12 mouse cellular contexts compared by ENCODE assay signal in genomic region chr12:40434101-40434500, GRCm38 (mm10). TPM values are rescaled to one million over a fixed set of nuclear protein-coding genes. Genes with fewer than 3 reads are reported as not detected.
DNase-seq lines count a peak whose midpoint lies in the region; ATAC-seq lines count a peak whose summit lies in the region.
"Had no signal": no experiment of that assay in that cellular context is flagged by ENCODE, and none has a peak within 500 bp of the region (broad histone marks: within the 10 kb centered on the region; RNA-seq: fewer than 3 reads in every experiment).

No protein-coding gene starts in this region.

- no peaks in the 10 kb centered on the region for H3K27me3 ChIP-seq in heart, embryonic 15.5 days
- no peaks in the 10 kb centered on the region for H3K27me3 ChIP-seq in neural tube, embryonic 15.5 days (replicated peaks)
- H3K27me3 ChIP-seq: limb, embryonic 15.5 days; midbrain, embryonic 15.5 days had no signal

- peak; percentile 36 to 75 for DNase-seq in adrenal gland, adult (ENCODE audit: inconsistent age in 2 of 2, low spot score in 1 of 2)
- DNase-seq in adrenal gland, postnatal 25 days, result no peak
- DNase-seq in heart, adult 11 months, result no peak
- DNase-seq in layer of hippocampus, adult 9-11 months, result peak; percentile 46
- no peak for DNase-seq in layer of hippocampus, postnatal 36 days
- peak; percentile 26 for DNase-seq in lung, postnatal 25 days (ENCODE audit: low spot score)
- DNase-seq: kidney, postnatal 10 days had no signal

- no peaks in the 10 kb centered on the region for H3K36me3 ChIP-seq in heart, embryonic 15.5 days
- H3K36me3 ChIP-seq in neural tube, embryonic 15.5 days, result no peaks in the 10 kb centered on the region
- H3K36me3 ChIP-seq: limb, embryonic 15.5 days; midbrain, embryonic 15.5 days had no signal

- H3K9ac ChIP-seq in heart, embryonic 15.5 days, result no peak overlapping the region
- no peak overlapping the region for H3K9ac ChIP-seq in neural tube, embryonic 15.5 days (replicated peaks)
- H3K9ac ChIP-seq: limb, embryonic 15.5 days; midbrain, embryonic 15.5 days had no signal

- no peak overlapping the region for H3K4me2 ChIP-seq in heart, embryonic 15.5 days
- no peak overlapping the region for H3K4me2 ChIP-seq in neural tube, embryonic 15.5 days
- H3K4me2 ChIP-seq: limb, embryonic 15.5 days; midbrain, embryonic 15.5 days had no signal

- 0 out of 2 replicates have a peak overlapping the region, but pooled peaks have one; percentile 11 for H3K27ac ChIP-seq in heart, embryonic 15.5 days
- no peak overlapping the region for H3K27ac ChIP-seq in neural tube, embryonic 15.5 days (replicated peaks)
- H3K27ac ChIP-seq: limb, embryonic 15.5 days; midbrain, embryonic 15.5 days had no signal

- no peaks in the 10 kb centered on the region for H3K9me3 ChIP-seq in heart, embryonic 15.5 days (replicated peaks)
- H3K9me3 ChIP-seq in neural tube, embryonic 15.5 days (replicated peaks), result no peaks in the 10 kb centered on the region
- H3K9me3 ChIP-seq: limb, embryonic 15.5 days; midbrain, embryonic 15.5 days had no signal

- H3K4me3 ChIP-seq in heart, embryonic 15.5 days, result no peak overlapping the region
- no peak overlapping the region for H3K4me3 ChIP-seq in neural tube, embryonic 15.5 days (replicated peaks)
- H3K4me3 ChIP-seq: limb, embryonic 15.5 days; midbrain, embryonic 15.5 days had no signal

- WGBS in heart, embryonic 15.5 days, result 24% methylated on average over 3 of the region's 3 CpGs
- 46% methylated on average over 3 of the region's 3 CpGs for WGBS in neural tube, embryonic 15.5 days

- no peak for ATAC-seq in heart, embryonic 15.5 days (replicated peaks; ENCODE audit: insufficient number of reproducible peaks, insufficient read depth, low FRiP score, low read depth)
- ATAC-seq in neural tube, embryonic 15.5 days (ENCODE audit: low FRiP score), result no peak
- ATAC-seq: hindbrain, embryonic 16.5 days; midbrain, embryonic 15.5 days had no signal

- H3K4me1 ChIP-seq in heart, embryonic 15.5 days (replicated peaks), result peaks cover 29% of the 10 kb centered on the region
- 0 out of 2 replicates have a peak, but pooled peaks cover 2% of the 10 kb centered on the region for H3K4me1 ChIP-seq in neural tube, embryonic 15.5 days

RNA-seq across cellular contexts. Expression of gene Zfp277, which starts 11.6 kb away (rescaled TPM):
- 15.1 and 23.8 TPM in 2 replicates for total RNA-seq in adrenal gland, postnatal 25 days (2021)
- 25.8 and 28.1 TPM in 2 replicates for polyA plus RNA-seq in heart, embryonic 15.5 days (2015; fragmentation: Nextera tagmentation; extraction: Ambion mirVana)
- total RNA-seq in layer of hippocampus, postnatal 36 days (2021), result 10 to 100 TPM; 24.5 to 27.7 TPM
- 28.0 and 30.5 TPM in 2 replicates for polyA plus RNA-seq in neural tube, embryonic 15.5 days (2015; fragmentation: Nextera tagmentation; extraction: Ambion mirVana)

RNA-seq across cellular contexts. Expression of gene Dock4, which starts 11.7 kb away (rescaled TPM):
- total RNA-seq in adrenal gland, postnatal 25 days (2021), result 19.7 and 20.7 TPM in 2 replicates
- polyA plus RNA-seq in heart, embryonic 15.5 days (2015; fragmentation: Nextera tagmentation; extraction: Ambion mirVana), result 7.2 and 8.7 TPM in 2 replicates
- 100 to 1,000 TPM; 237 to 255 TPM for total RNA-seq in layer of hippocampus, postnatal 36 days (2021)
- polyA plus RNA-seq in neural tube, embryonic 15.5 days (2015; fragmentation: Nextera tagmentation; extraction: Ambion mirVana), result 25.4 and 34.6 TPM in 2 replicates

Comparison
In these comparisons a context has a peak if more than half of its experiments do, and no peak if none do; other contexts are left out.
1. DNase-seq: peak in adrenal gland, adult (2 of 2), layer of hippocampus, adult 9-11 months (single experiment) and lung, postnatal 25 days (single experiment); none in adrenal gland, postnatal 25 days (single experiment), heart, adult 11 months (single experiment) and layer of hippocampus, postnatal 36 days (0 of 2).
2. RNA of gene Dock4, which starts 11.7 kb away (total RNA-seq): 237 to 255 TPM in layer of hippocampus, postnatal 36 days; 19.7 to 20.7 TPM in adrenal gland, postnatal 25 days; every median in the first group is over 10 times any median in the second.